Mouse (Mus musculus) neural tube, embryonic 11.5 days (tissue): ENCODE measurements around the gene Gm39653. TPM values are rescaled to one million over a fixed set of nuclear protein-coding genes. Genes with fewer than 3 reads are reported as not detected.

ENCODE experiments used
- ATAC-seq: fragments of 200-750 bp; cut with Nextera tagmentation; 2 replicates; pipeline ENCODE4 v1.8.0; 2017; ENCODE audit warnings: moderate number of reproducible peaks, mild to moderate bottlenecking, moderate TSS enrichment, moderate library complexity; ENCODE audit not compliant: insufficient read depth, low FRiP score, low TSS enrichment
- DNase-seq: peaks from one replicate; pipeline ENCODE4 v3.0.0-alpha.2; 2015; ENCODE audit warnings: low spot score
- H3K27ac ChIP-seq: fragments of 300-500 bp; sonication (generic); 2 replicates; pipeline ENCODE4 v1.5.1; 2014; ENCODE audit warnings: low read depth, mild to moderate bottlenecking, low read length
- H3K27me3 ChIP-seq: fragments of 300-500 bp; sonication (generic); 2 replicates; pipeline ENCODE4 v1.6.1; 2014; ENCODE audit warnings: mild to moderate bottlenecking, low read length, mixed read lengths; ENCODE audit not compliant: control insufficient read depth, insufficient read depth
- H3K36me3 ChIP-seq: fragments of 300-500 bp; sonication (generic); 2 replicates; pipeline ENCODE4 v1.6.1; 2014; ENCODE audit warnings: mild to moderate bottlenecking, low read length, moderate library complexity, mixed read lengths; ENCODE audit not compliant: control insufficient read depth, insufficient read depth
- H3K4me1 ChIP-seq: fragments of 300-500 bp; sonication (generic); 2 replicates; pipeline ENCODE4 v1.6.1; 2014; ENCODE audit warnings: low read length, mixed read lengths; ENCODE audit not compliant: control insufficient read depth, insufficient read depth
- H3K4me2 ChIP-seq: fragments of 300-500 bp; sonication (generic); 2 replicates; pipeline ENCODE4 v1.6.1; 2014; ENCODE audit warnings: low read depth, mild to moderate bottlenecking, moderate library complexity
- H3K4me3 ChIP-seq: fragments of 300-500 bp; sonication (generic); 2 replicates; pipeline ENCODE4 v1.5.1; 2014; ENCODE audit warnings: low read depth, low read length
- H3K9ac ChIP-seq: fragments of 300-500 bp; sonication (generic); 2 replicates; pipeline ENCODE4 v1.6.1; 2014; ENCODE audit warnings: mild to moderate bottlenecking, low read length
- H3K9me3 ChIP-seq: fragments of 300-500 bp; sonication (generic); 2 replicates; pipeline ENCODE4 v1.6.1; 2016; ENCODE audit warnings: low read length; ENCODE audit not compliant: control insufficient read depth
- WGBS: fragments of 180-500 bp; shearing (Covaris S2); extraction: QIAGEN DNeasy Blood & Tissue Kit; methylation state at CpG from one replicate; pipeline ENCODE4 v1.1.7; 2014; 5-methylcytosine and 5-hydroxymethylcytosine counted together
- polyA plus RNA-seq: library from polyadenylated mRNA; unstranded; fragments of >200 nt; fragmentation: Nextera tagmentation; extraction: Ambion mirVana; gene quantifications from 2 replicates; pipeline ENCODE4 v1.2.1, GENCODE M21; 2014

The Gm39653 gene
- polyA plus RNA-seq = not detected in 2 replicates

GRCm38 (mm10) chr1:63615668-63616067 lies at the start of gene Gm39653:
Gm39653 (plus strand) TSS chr1:63615968.
- DNase-seq = no peak

GRCm38 (mm10) chr1:63566501-63566900 lies 49.3 kb upstream of the Gm39653 start:
- H3K4me2 ChIP-seq = no peak overlapping the region
- 47% methylated on average over 7 of the region's 7 CpGs for WGBS
- H3K27ac ChIP-seq = no peak overlapping the region
- no peaks in the 10 kb centered on the region for H3K9me3 ChIP-seq
- ATAC-seq (no peak), DNase-seq (no peak)
- H3K4me1 ChIP-seq = no peaks in the 10 kb centered on the region
- no peaks in the 10 kb centered on the region for H3K27me3 ChIP-seq
- H3K4me3 ChIP-seq = no peak overlapping the region
- H3K36me3 ChIP-seq = no peaks in the 10 kb centered on the region
- no peak overlapping the region for H3K9ac ChIP-seq

More at GRCm38 (mm10) chr1:63615668-63616067, at the start of gene Gm39653:
- H3K27me3 ChIP-seq = no peaks in the 10 kb centered on the region
- 83% methylated on average over 3 of the region's 3 CpGs for WGBS
- no peaks in the 10 kb centered on the region for H3K4me1 ChIP-seq
- H3K4me3 ChIP-seq = no peak within 1 kb of the TSS
- H3K36me3 ChIP-seq = no peaks in the 10 kb centered on the region
- H3K9me3 ChIP-seq = no peaks in the 10 kb centered on the region
- H3K27ac ChIP-seq = no peak within 1 kb of the TSS
- no peak within 1 kb of the TSS for H3K4me2 ChIP-seq
- ATAC-seq = no peak
- H3K9ac ChIP-seq = no peak within 1 kb of the TSS

GRCm38 (mm10) chr1:63567031-63567430 lies 48.7 kb upstream of the Gm39653 start:
- no peaks in the 10 kb centered on the region for H3K4me1 ChIP-seq
- no peaks in the 10 kb centered on the region for H3K36me3 ChIP-seq
- H3K9ac ChIP-seq = no peak overlapping the region
- H3K9me3 ChIP-seq = no peaks in the 10 kb centered on the region
- 76% methylated on average over 4 of the region's 4 CpGs for whole genome bisulfite sequencing
- ATAC-seq (no peak), DNase-seq (no peak)
- no peaks in the 10 kb centered on the region for H3K27me3 ChIP-seq
- H3K4me2 ChIP-seq = no peak overlapping the region
- no peak overlapping the region for H3K27ac ChIP-seq
- H3K4me3 ChIP-seq = no peak overlapping the region

DNA sequence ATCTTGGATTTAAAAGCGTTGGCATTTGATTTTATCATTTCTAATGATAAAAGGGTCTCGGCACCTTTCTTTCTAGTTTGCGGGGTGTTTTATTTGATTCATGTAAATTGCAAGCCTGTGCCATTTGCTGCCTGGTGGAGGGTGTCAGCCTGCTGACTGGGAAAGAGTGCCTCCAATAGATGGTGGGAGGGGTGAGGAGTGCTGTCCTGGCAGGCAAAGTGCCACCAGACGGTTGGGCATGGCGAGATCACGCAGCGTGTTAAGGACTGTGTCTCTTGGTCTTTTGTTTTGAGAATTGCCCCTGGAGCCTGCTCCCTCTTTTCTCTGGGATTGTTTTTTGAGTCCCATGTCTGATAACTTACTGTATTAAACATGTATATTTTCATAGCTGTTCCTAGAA lies 43.5 kb upstream of the Gm39653 start:
- H3K27me3 ChIP-seq = no peaks in the 10 kb centered on the region
- ATAC-seq = no peak

DNA sequence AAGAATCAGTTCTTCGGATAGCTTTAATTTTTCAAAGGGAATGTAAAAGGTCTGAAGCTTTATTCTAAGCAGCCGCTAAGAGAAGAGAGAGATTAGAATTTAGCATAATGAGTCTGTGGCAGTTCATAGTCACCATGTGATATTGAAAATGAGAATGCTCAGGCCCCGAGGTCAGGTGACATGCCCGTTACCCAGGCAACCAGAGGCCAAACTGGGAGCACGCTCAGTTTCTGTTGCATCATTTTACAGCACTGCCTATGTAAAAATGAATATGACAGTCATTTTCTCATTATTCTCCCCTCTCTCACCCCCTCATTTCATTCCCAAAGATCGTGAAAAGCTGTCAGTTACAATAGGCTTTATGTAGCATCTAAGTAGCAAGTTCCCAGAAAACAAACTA lies 42.3 kb upstream of the Gm39653 start:
- no peaks in the 10 kb centered on the region for H3K27me3 ChIP-seq
- H3K36me3 ChIP-seq = no peaks in the 10 kb centered on the region
- no peak overlapping the region for H3K4me3 ChIP-seq
- no peak overlapping the region for H3K27ac ChIP-seq
- H3K4me1 ChIP-seq = peaks cover 8% of the 10 kb centered on the region; the same call in 1 of the 2 replicates
- ATAC-seq (0 out of 2 replicates have a peak, but pooled peaks have one; percentile 48), DNase-seq (peak; percentile 66)
- WGBS = 55% methylated on average over 6 of the region's 6 CpGs
- H3K4me2 ChIP-seq = no peak overlapping the region
- no peak overlapping the region for H3K9ac ChIP-seq
- H3K9me3 ChIP-seq = no peaks in the 10 kb centered on the region

More for the DNA sequence above, 43.5 kb upstream of the Gm39653 start:
- Histone ChIP-seq H3K36me3 (no peaks in the 10 kb centered on the region), H3K4me3 (no peak overlapping the region), H3K27ac (no peak overlapping the region), H3K9me3 (no peaks in the 10 kb centered on the region), H3K4me1 (peaks cover 8% of the 10 kb centered on the region; the same call in 1 of the 2 replicates), H3K9ac (no peak overlapping the region), H3K4me2 (no peak overlapping the region)
- WGBS = 74% methylated on average over 7 of the region's 7 CpGs
- DNase-seq = no peak

DNA sequence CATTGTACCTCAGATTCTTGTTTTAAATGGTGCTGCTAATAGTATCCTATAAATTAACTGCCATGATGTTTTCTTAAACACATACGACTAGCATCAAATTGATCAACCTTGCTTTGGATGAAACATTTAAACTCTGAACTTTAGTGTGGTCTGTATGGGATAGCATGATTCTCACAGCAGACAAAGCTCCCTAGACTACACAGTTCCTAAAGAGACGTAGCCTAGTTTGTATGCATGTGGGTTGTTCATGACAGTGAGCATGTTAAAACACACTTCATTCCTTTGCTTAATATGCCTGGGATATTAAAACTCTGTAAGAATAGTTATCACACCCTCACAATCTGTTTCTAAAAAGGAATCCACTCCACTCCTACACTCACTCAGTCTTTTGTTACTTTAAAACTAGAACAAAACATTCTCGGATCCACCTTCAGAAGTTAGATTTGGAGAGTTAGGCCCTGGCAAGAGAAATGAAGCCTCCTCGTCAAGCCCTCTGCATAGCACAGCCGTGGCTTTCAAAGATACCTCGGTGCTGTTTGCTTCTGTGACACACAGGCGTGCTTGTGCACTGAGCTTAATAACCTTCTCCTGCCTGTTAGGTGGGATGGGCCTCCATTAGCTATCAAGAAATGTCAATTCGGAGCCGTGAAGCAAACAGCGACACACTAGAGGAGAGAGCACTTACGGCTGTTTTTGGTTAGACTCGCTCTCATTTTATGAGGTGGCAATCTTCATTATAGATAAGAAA lies 41.7 kb upstream of the Gm39653 start:
- WGBS = 76% methylated on average over 12 of the region's 12 CpGs
- H3K27me3 ChIP-seq = no peaks in the 10 kb centered on the region
- H3K4me2 ChIP-seq = no peak overlapping the region
- no peaks in the 10 kb centered on the region for H3K36me3 ChIP-seq
- no peak overlapping the region for H3K4me3 ChIP-seq
- H3K9ac ChIP-seq = no peak overlapping the region
- DNase-seq (no peak), ATAC-seq (no peak; the same call in 1 of the 2 replicates)
- peaks cover 8% of the 10 kb centered on the region; the same call in 1 of the 2 replicates for H3K4me1 ChIP-seq
- H3K9me3 ChIP-seq = no peaks in the 10 kb centered on the region
- H3K27ac ChIP-seq = no peak overlapping the region

- Histone ChIP-seq H3K27me3 (no peaks in the 10 kb centered on the region), H3K9me3 (no peaks in the 10 kb centered on the region), H3K9ac (no peak overlapping the region), H3K4me2 (no peak overlapping the region), H3K27ac (no peak overlapping the region), H3K4me1 (peaks cover 8% of the 10 kb centered on the region; the same call in 1 of the 2 replicates), H3K4me3 (no peak overlapping the region), H3K36me3 (no peaks in the 10 kb centered on the region)
- DNase-seq (no peak), ATAC-seq (no peak)
- WGBS = 89% methylated on average over 5 of the region's 5 CpGs
These were observed 39.0 kb upstream of the Gm39653 start for GRCm38 (mm10) chr1:63576803-63577202.

GRCm38 (mm10) chr1:63579153-63579552 lies 36.6 kb upstream of the Gm39653 start:
- H3K27ac ChIP-seq = no peak overlapping the region
- H3K9me3 ChIP-seq = no peaks in the 10 kb centered on the region
- ATAC-seq = no peak
- no peak for DNase-seq
- no peaks in the 10 kb centered on the region for H3K27me3 ChIP-seq
- H3K4me3 ChIP-seq = no peak overlapping the region
- 89% methylated on average over 8 of the region's 8 CpGs for WGBS
- H3K36me3 ChIP-seq = no peaks in the 10 kb centered on the region
- H3K4me2 ChIP-seq = no peak overlapping the region
- H3K9ac ChIP-seq = no peak overlapping the region
- H3K4me1 ChIP-seq = no peaks in the 10 kb centered on the region

DNA sequence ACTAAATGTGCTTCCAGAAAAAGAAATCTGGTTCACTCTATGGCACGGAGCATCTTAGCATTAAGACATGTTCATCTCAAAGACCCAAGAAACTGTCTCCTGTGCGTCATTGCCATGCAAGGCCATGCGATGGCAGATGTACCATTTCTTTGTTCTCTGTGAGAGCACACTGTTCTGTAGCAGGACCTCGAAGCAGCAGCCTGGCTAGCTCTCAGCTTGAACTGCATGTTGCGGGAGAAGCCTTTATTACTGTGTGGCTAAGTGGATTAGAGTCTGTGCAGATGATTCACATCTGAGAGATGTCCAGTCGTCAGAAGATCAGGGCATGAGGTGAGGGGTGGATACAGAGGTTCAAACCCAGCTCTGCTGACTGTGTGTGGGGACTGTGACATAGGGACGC lies 28.9 kb upstream of the Gm39653 start:
- ATAC-seq = no peak
- no peak for DNase-seq
- H3K36me3 ChIP-seq = no peaks in the 10 kb centered on the region
- H3K9ac ChIP-seq = no peak overlapping the region
- no peaks in the 10 kb centered on the region for H3K9me3 ChIP-seq
- H3K4me1 ChIP-seq = no peaks in the 10 kb centered on the region
- H3K4me2 ChIP-seq = no peak overlapping the region
- H3K27me3 ChIP-seq = no peaks in the 10 kb centered on the region
- H3K27ac ChIP-seq = no peak overlapping the region
- H3K4me3 ChIP-seq = no peak overlapping the region
- 77% methylated on average over 7 of the region's 7 CpGs for WGBS
